Mouse (Mus musculus) liver, embryonic 11.5 days (tissue): ENCODE measurements at regions not wholly inside any gene's neighbourhood (a gene's known extent, or its start where the extent isn't known, plus 50 kb on each side); places are given as distances from the start of the nearest gene placed in this dataset.

Experiments
- ATAC-seq: fragments of 200-750 bp; cut with Nextera tagmentation; replicated peaks from 2 replicates; pipeline ENCODE4 v1.8.0; 2017; ENCODE audit warnings: moderate number of reproducible peaks, mild to moderate bottlenecking, moderate TSS enrichment, moderate library complexity; ENCODE audit not compliant: low FRiP score
- DNase-seq: peaks from one replicate; pipeline ENCODE4 v3.0.0-alpha.2; 2017; ENCODE audit warnings: low spot score
- H3K27ac ChIP-seq: fragments of 300-500 bp; sonication (generic); 2 replicates; pipeline ENCODE4 v1.5.1; 2014; ENCODE audit warnings: mild to moderate bottlenecking, low read depth, low read length, control low read depth
- H3K27me3 ChIP-seq: fragments of 300-500 bp; sonication (generic); replicated peaks from 2 replicates; pipeline ENCODE4 v1.6.1; 2014; ENCODE audit warnings: low read length, mixed read lengths; ENCODE audit not compliant: control insufficient read depth, insufficient read depth
- H3K36me3 ChIP-seq: fragments of 300-500 bp; sonication (generic); 2 replicates; pipeline ENCODE4 v1.6.1; 2014; ENCODE audit warnings: mild to moderate bottlenecking, low read length, moderate library complexity, mixed read lengths; ENCODE audit not compliant: control insufficient read depth, insufficient read depth
- H3K4me1 ChIP-seq: fragments of 300-500 bp; sonication (generic); replicated peaks from 2 replicates; pipeline ENCODE4 v1.6.1; 2014; ENCODE audit warnings: low read length, mixed read lengths; ENCODE audit not compliant: control insufficient read depth, insufficient read depth
- H3K4me2 ChIP-seq: fragments of 300-500 bp; sonication (generic); 2 replicates; pipeline ENCODE4 v1.6.1; 2014; ENCODE audit warnings: mild to moderate bottlenecking, control low read depth, moderate library complexity
- H3K4me3 ChIP-seq: fragments of 300-500 bp; sonication (generic); 2 replicates; pipeline ENCODE4 v1.5.1; 2014; ENCODE audit warnings: low read depth, low read length, control low read depth
- H3K9ac ChIP-seq: fragments of 300-500 bp; sonication (generic); 2 replicates; pipeline ENCODE4 v1.6.1; 2014; ENCODE audit warnings: low read depth, low read length, control low read depth
- H3K9me3 ChIP-seq: fragments of 300-500 bp; sonication (generic); 2 replicates; pipeline ENCODE4 v1.6.1; 2016; ENCODE audit warnings: low read length, inconsistent platforms, mixed read lengths; ENCODE audit not compliant: control insufficient read depth
- WGBS: fragments of 180-500 bp; shearing (Covaris S2); extraction: QIAGEN DNeasy Blood & Tissue Kit; methylation state at CpG from one replicate; pipeline ENCODE4 v1.1.7; 2014; 5-methylcytosine and 5-hydroxymethylcytosine counted together

DNA sequence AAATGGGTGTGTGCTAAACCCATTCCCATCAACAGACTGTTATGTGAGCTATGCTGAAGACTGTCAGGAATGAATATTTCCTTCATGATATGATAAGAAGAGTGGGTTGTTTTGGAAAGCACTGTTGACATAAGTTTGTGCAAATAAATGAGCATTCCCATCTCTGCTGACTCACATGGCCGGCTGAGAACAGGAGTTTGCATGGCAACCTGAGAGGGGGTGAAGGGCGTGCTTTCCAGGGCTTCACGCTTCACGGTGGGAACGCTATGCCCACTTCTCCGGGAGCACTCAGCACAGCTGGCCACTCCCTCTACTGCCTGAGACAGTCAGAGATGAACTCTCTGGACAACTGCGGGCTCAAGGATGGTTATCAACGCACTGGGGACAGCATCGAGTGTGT is 348.9 kb upstream of the Slc24a5 start:
- Histone ChIP-seq H3K4me2 (no peak overlapping the region), H3K4me3 (no peak overlapping the region), H3K27ac (no peak overlapping the region), H3K27me3 (no peaks in the 10 kb centered on the region), H3K9ac (no peak overlapping the region), H3K9me3 (no peaks in the 10 kb centered on the region), H3K4me1 (no peaks in the 10 kb centered on the region), H3K36me3 (no peaks in the 10 kb centered on the region)
- ATAC-seq (no peak), DNase-seq (no peak)
- WGBS: 64% methylated on average over 9 of the region's 9 CpGs

DNA sequence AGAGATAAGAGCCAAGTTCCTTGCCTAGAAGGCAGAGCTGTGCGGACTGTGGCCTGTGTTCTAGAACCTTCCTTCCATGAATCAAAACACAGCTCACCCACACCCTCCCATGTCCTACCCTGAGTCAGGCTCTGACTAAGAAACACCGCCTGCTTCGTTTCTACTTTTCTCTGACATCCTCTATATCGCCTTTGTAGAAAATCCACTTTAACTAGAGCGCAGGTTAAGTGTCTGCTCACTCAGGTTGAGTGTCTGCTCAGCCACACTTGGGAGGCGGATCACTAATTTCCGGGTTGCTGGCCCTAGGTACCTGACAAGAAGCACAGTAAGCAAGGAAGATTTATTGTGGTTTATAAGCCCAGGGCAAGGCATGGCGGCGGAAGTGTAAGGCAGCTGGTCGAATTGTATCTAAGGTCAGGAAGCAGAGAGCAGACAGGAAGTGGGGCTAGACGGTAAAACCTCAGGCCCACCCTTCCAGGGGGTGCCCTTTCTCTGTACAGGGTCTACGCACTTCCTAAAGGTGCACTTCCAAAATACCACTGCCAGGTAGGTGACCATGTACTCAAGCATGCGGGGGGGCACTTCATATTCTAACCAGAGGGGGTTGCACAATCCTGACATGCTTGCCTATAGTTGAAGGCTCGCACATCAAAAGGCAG is 348.0 kb upstream of the Slc24a5 start:
- no peak overlapping the region for H3K4me2 ChIP-seq
- H3K9ac ChIP-seq: no peak overlapping the region
- H3K9me3 ChIP-seq: no peaks in the 10 kb centered on the region
- H3K4me3 ChIP-seq: no peak overlapping the region
- DNase-seq: peak; percentile 33
- H3K27me3 ChIP-seq: no peaks in the 10 kb centered on the region
- H3K27ac ChIP-seq: no peak overlapping the region
- no peaks in the 10 kb centered on the region for H3K36me3 ChIP-seq
- H3K4me1 ChIP-seq: no peaks in the 10 kb centered on the region
- ATAC-seq: peak; percentile 53
- WGBS: 41% methylated on average over 14 of the region's 14 CpGs

DNA sequence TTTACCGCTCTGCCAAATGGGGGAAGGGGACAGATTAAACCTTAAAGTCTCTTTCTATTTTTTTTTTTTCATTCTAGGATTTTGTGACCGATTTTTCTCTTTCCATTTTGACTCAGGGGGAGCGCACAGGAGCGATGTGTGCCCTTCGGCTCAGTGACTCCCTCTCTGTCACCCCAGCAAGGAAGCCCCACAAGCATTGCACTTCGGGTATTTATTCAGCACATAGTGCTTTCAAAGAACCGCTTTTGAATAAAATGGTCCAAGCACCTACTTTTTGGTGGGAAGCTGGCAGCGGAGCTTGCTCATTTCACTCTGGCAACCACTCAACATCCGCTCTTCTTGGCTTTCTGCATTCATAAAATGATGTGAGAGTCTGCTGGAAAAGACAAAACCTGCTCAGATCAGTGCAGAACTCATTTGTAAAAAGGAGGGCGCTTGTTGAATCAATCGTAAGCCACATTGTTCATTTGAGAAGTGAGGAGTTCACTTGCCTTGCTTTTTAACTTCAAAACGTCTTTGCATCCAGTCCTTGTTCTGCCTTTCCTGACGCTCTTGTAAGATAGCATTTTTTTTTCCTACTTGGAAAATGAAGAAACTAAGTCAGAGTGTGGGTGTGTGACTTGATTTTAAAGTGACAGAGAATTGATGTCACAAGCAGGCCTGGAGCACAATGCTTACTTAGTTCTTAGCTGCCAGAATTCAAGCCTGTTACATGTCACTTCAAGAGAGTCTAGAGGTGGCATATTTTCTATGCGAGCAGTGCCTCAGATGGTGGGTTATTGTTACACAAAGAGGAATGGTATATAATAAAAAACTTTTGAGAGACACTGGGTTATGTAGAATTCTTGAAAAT is 347.1 kb upstream of the Slc24a5 start:
- Histone ChIP-seq H3K4me2 (no peak overlapping the region), H3K9ac (no peak overlapping the region), H3K27me3 (no peaks in the 10 kb centered on the region), H3K9me3 (no peaks in the 10 kb centered on the region), H3K36me3 (no peaks in the 10 kb centered on the region), H3K4me1 (no peaks in the 10 kb centered on the region), H3K27ac (no peak overlapping the region), H3K4me3 (no peak overlapping the region)
- DNase-seq (no peak), ATAC-seq (no peak)
- WGBS: 79% methylated on average over 14 of the region's 14 CpGs

DNA sequence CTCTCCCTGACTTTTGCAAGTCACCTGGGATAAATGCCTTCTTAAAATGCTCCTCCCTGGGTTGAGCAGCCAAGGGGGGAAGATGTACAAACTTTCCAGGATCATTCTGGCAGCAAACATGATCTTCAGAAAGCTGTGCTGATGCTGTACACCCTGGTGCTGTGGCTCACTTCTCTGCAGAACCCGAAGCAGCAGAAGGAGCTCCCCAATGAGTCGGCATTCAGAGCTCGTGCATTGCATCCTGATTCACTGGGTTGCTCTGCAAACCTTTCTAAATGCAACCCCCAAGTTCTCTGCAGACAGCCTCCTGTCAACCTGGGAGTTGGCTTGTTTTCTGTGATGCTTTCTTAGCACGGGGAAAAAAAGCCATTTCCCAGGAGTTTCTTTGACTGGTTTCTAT is 343.8 kb upstream of the Slc24a5 start:
- DNase-seq: no peak
- WGBS: 62% methylated on average over 4 of the region's 4 CpGs

DNA sequence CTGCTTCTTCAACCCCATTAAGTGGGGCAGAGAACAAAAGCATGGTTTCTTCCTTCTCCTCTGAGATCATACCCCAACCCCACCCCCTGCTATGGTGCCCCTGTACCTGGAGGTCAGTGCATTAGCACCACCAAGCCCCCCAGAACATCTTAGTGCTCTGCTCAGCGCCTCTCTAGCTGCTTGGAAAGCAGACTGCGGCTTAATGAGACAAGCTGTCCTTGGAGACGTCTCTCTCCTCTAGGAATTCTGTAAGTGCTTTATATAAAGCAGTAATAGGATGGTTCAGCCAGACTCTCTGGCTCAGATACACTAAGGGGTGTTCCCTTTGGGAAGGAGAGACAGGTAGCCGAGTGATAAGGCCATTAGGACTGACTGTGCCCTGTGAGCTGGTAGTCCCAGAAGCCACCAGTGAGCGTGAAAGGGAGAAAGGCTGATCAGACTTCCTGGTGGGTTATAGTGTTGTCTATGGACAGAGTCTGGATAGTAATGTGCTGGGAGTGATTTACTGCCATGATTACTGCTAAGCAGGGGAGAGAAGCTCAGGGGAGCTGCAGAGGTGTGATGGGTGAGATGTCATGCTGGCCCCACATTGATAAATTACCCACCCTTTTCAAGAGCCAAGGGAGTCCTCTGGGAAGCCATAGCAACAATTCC is 343.0 kb upstream of the Slc24a5 start:
- H3K4me1 ChIP-seq: no peaks in the 10 kb centered on the region
- H3K36me3 ChIP-seq: no peaks in the 10 kb centered on the region
- WGBS: 60% methylated on average over 5 of the region's 5 CpGs
- H3K4me2 ChIP-seq: no peak overlapping the region
- H3K9ac ChIP-seq: no peak overlapping the region
- no peak overlapping the region for H3K4me3 ChIP-seq
- no peak overlapping the region for H3K27ac ChIP-seq
- H3K9me3 ChIP-seq: no peaks in the 10 kb centered on the region
- no peaks in the 10 kb centered on the region for H3K27me3 ChIP-seq
- no peak for DNase-seq
- ATAC-seq: no peak

More for the DNA sequence above, 343.8 kb upstream of the Slc24a5 start:
- Histone ChIP-seq H3K4me2 (no peak overlapping the region), H3K27ac (no peak overlapping the region), H3K4me3 (no peak overlapping the region), H3K9ac (no peak overlapping the region), H3K9me3 (no peaks in the 10 kb centered on the region), H3K36me3 (no peaks in the 10 kb centered on the region), H3K27me3 (no peaks in the 10 kb centered on the region), H3K4me1 (no peaks in the 10 kb centered on the region)
- no peak for ATAC-seq

DNA sequence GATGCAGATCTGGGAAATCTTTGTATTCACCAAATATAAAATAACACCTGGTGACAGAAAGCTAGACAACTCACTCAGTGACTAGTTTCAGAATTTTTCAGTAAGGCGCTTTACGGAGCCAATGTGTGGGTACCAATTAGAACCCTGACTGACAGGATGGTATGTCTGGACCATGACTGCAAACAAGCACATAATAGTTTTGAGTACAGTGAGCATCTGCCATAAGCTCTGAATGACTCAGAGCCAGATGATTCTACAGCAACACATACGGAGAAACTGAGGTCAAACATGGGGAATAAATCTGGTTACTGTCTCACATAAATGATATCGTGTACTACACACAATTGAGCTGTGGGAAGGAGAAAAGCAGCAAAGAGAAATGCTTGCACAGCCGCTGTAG is 339.9 kb upstream of the Slc24a5 start:
- H3K9ac ChIP-seq: no peak overlapping the region
- WGBS: 84% methylated on average over 5 of the region's 5 CpGs

DNA sequence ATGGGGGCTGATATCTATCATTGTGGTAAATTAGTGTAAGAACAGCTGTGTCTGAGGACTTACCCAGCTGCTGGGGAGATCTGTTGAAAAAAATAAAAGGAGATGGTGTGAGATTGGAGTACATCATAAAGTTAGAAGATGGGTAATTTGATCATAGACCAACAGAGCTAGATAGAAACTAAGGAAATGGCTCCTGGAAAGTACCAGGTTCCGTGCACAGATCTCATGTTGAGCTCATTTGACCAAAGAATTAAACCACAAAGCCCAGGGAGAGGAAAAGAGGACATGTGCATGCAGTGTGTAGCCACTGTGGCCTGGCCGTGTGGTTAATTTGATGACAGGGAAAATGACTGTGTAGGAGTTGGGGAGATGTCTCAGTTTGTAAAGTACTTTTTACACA is 335.3 kb upstream of the Slc24a5 start:
- Histone ChIP-seq H3K4me3 (no peak overlapping the region), H3K4me2 (no peak overlapping the region), H3K27me3 (no peaks in the 10 kb centered on the region), H3K9ac (no peak overlapping the region), H3K9me3 (no peaks in the 10 kb centered on the region), H3K4me1 (no peaks in the 10 kb centered on the region), H3K36me3 (no peaks in the 10 kb centered on the region), H3K27ac (no peak overlapping the region)
- DNase-seq (no peak), ATAC-seq (no peak)
- WGBS: 43% methylated on average over 2 of the region's 2 CpGs

More for the DNA sequence above, 339.9 kb upstream of the Slc24a5 start:
- no peak overlapping the region for H3K4me3 ChIP-seq
- H3K27ac ChIP-seq: no peak overlapping the region
- H3K4me1 ChIP-seq: no peaks in the 10 kb centered on the region
- no peaks in the 10 kb centered on the region for H3K27me3 ChIP-seq
- ATAC-seq (no peak), DNase-seq (no peak)
- no peak overlapping the region for H3K4me2 ChIP-seq
- H3K9me3 ChIP-seq: no peaks in the 10 kb centered on the region
- no peaks in the 10 kb centered on the region for H3K36me3 ChIP-seq

DNA sequence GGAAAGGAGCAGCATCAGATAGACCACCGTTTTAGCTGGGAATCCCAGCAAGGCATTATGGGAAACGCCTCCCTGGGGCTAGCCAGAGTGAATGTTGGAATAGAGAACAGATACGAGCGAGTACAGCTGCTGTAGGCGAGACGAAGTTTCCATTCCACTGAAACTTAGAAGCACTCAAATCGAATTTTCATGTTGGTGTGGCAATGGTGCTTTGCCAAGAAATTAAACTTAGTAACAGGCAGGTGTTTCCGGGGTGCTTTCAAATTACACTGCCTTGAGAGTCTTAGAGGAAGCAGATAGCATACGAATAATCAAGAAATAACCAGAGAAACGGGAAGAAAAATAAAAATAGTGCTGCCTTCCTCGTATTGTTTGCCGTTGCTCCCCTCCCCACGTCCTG is 327.1 kb upstream of the Slc24a5 start:
- no peaks in the 10 kb centered on the region for H3K4me1 ChIP-seq
- no peak overlapping the region for H3K27ac ChIP-seq
- WGBS: 56% methylated on average over 13 of the region's 13 CpGs
- H3K36me3 ChIP-seq: no peaks in the 10 kb centered on the region
- DNase-seq (peak; percentile 20), ATAC-seq (no peak)
- no peak overlapping the region for H3K4me2 ChIP-seq
- H3K4me3 ChIP-seq: no peak overlapping the region
- H3K9ac ChIP-seq: no peak overlapping the region
- no peaks in the 10 kb centered on the region for H3K27me3 ChIP-seq
- H3K9me3 ChIP-seq: no peaks in the 10 kb centered on the region
